Mouse (Mus musculus): Measurements from ENCODE around the gene Fam13c. TPM values are rescaled to one million over a fixed set of nuclear protein-coding genes. Genes with fewer than 3 reads are reported as not detected.

The Fam13c gene
- total RNA-seq, 2 experiments from 2014 or later, result 4.6 to 6.3 TPM

GRCm38 (mm10) chr10:70599126-70599924 lies 159.0 kb downstream of the Fam13c start:
- peak; percentile 2 for DNase-seq (ENCODE audit: low spot score)

GRCm38 (mm10) chr10:70599925-70600305 lies 159.6 kb downstream of the Fam13c start:
- DNase-seq (ENCODE audit: low spot score), result no peak

Other genes starting within 250 kb of the Fam13c start
- 100 to 1,000 TPM; 203 to 226 TPM for gene Mrln, start 235.8 kb upstream of the Fam13c start, total RNA-seq (2021)
- gene Slc16a9, start 195.4 kb upstream of the Fam13c start, total RNA-seq (2021), result 10 to 100 TPM in 1 of 2 experiments, 1 to 10 TPM in 1; 9.1 to 10.2 TPM
- not detected for gene Phyhipl, start 215.5 kb downstream of the Fam13c start, total RNA-seq (2021)

Data from gastrocnemius, adult 18-20 months (tissue).